Mouse (Mus musculus) cerebellum, postnatal 25 days (tissue): ENCODE data around the gene Lrrc74a.
A peak's percentile ranks its signal among the peaks of the same experiment; 100 is the strongest.

Experiments used
- DNase-seq, 2 experiments: peaks; one replicate each; pipeline ENCODE4 v3.0.0; 2021; ENCODE audit warnings: mixed read lengths in 2 of 2

Lrrc74a gene

GRCm38 (mm10) chr12:86804857-86805256, 70.7 kb downstream of the Lrrc74a start:
- no peak for DNase-seq

GRCm38 (mm10) chr12:86805315-86805714, 71.1 kb downstream of the Lrrc74a start:
- no peak for DNase-seq

- peak; percentile 69 to 85 for DNase-seq
These were observed 72.1 kb downstream of the Lrrc74a start for GRCm38 (mm10) chr12:86806031-86806922.

- DNase-seq, result no peak
These were observed 73.0 kb downstream of the Lrrc74a start for GRCm38 (mm10) chr12:86806923-86807794.

GRCm38 (mm10) chr12:86807795-86808128, 73.6 kb downstream of the Lrrc74a start:
- DNase-seq, result peak in 1 of 2 experiments; percentile 58

GRCm38 (mm10) chr12:86808856-86809255, 74.7 kb downstream of the Lrrc74a start:
- no peak for DNase-seq

- no peak for DNase-seq
These were observed 75.9 kb downstream of the Lrrc74a start for GRCm38 (mm10) chr12:86810040-86810439.

- peak in 1 of 2 experiments; percentile 32 for DNase-seq
These were observed 76.7 kb downstream of the Lrrc74a start for GRCm38 (mm10) chr12:86810725-86811444.

GRCm38 (mm10) chr12:86812782-86813181, 78.6 kb downstream of the Lrrc74a start:
- DNase-seq, result no peak
